Mouse (Mus musculus) liver, embryonic 14.5 days (tissue): ENCODE results near the gene Cnbp.

Experiments
- CTCF ChIP-seq: IDR thresholded peaks from 2 replicates; pipeline ENCODE4 v1.5.1; 2016; ENCODE audit warnings: antibody characterized with exemption, low read depth, control low read depth
- EP300 ChIP-seq: IDR thresholded peaks from 2 replicates; pipeline ENCODE4 v1.6.1; 2016; ENCODE audit warnings: antibody characterized with exemption, low read depth

- TF ChIP-seq CTCF = no peak
- no peak for TF ChIP-seq EP300
Measured at GRCm38 (mm10) chr6:87804036-87804435, 46.9 kb downstream of the Cnbp start.
